Mouse (Mus musculus): ENCODE measurements around the gene Tnrc6b.
"Not testable (repeated sequence)": the region's sequence is repeated elsewhere in the genome, so short reads cannot be mapped to it uniquely, and the experiment has no call there.

The Tnrc6b gene

GRCm38 (mm10) chr15:80735708-80736107 is 24.6 kb downstream of the Tnrc6b start:
- DNase-seq (ENCODE audit: low read depth, low spot score) = not testable (repeated sequence)

- no peak for DNase-seq (ENCODE audit: low read depth, low spot score)
These were observed 25.4 kb downstream of the Tnrc6b start for GRCm38 (mm10) chr15:80736553-80736952.

GRCm38 (mm10) chr15:80738244-80738643 is 27.1 kb downstream of the Tnrc6b start:
- DNase-seq (ENCODE audit: low read depth, low spot score) = no peak

GRCm38 (mm10) chr15:80739972-80740371 is 28.9 kb downstream of the Tnrc6b start:
- DNase-seq (ENCODE audit: low read depth, low spot score) = no peak

- no peak for DNase-seq (ENCODE audit: low read depth, low spot score)
These were observed 30.7 kb downstream of the Tnrc6b start for GRCm38 (mm10) chr15:80741836-80742235.

GRCm38 (mm10) chr15:80742991-80743474 is 31.9 kb downstream of the Tnrc6b start:
- DNase-seq (ENCODE audit: low read depth, low spot score) = no peak

- DNase-seq (ENCODE audit: low read depth, low spot score) = no peak
These were observed 32.5 kb downstream of the Tnrc6b start for GRCm38 (mm10) chr15:80743606-80744005.

GRCm38 (mm10) chr15:80744667-80745422 is 33.7 kb downstream of the Tnrc6b start:
- no peak for DNase-seq (ENCODE audit: low read depth, low spot score)

GRCm38 (mm10) chr15:80748979-80749378 is 37.9 kb downstream of the Tnrc6b start:
- DNase-seq (ENCODE audit: low read depth, low spot score) = no peak

GRCm38 (mm10) chr15:80753351-80753750 is 42.2 kb downstream of the Tnrc6b start:
- no peak for DNase-seq (ENCODE audit: low read depth, low spot score)

GRCm38 (mm10) chr15:80754103-80754502 is 43.0 kb downstream of the Tnrc6b start:
- no peak for DNase-seq (ENCODE audit: low read depth, low spot score)

- DNase-seq (ENCODE audit: low read depth, low spot score) = peak; percentile 60
These were observed 48.3 kb downstream of the Tnrc6b start for GRCm38 (mm10) chr15:80759451-80759850.

GRCm38 (mm10) chr15:80760504-80760903 is 49.4 kb downstream of the Tnrc6b start:
- DNase-seq (ENCODE audit: low read depth, low spot score) = no peak

- DNase-seq (ENCODE audit: low read depth, low spot score) = no peak
These were observed 49.8 kb downstream of the Tnrc6b start for GRCm38 (mm10) chr15:80760935-80761334.

GRCm38 (mm10) chr15:80762621-80763020 is 51.5 kb downstream of the Tnrc6b start:
- no peak for DNase-seq (ENCODE audit: low read depth, low spot score)

- DNase-seq (ENCODE audit: low read depth, low spot score) = no peak
These were observed 53.6 kb downstream of the Tnrc6b start for GRCm38 (mm10) chr15:80764666-80765065.

- DNase-seq (ENCODE audit: low read depth, low spot score) = peak; percentile 95
These were observed 54.3 kb downstream of the Tnrc6b start for GRCm38 (mm10) chr15:80765381-80765780.

- DNase-seq (ENCODE audit: low read depth, low spot score) = no peak
These were observed 57.1 kb downstream of the Tnrc6b start for GRCm38 (mm10) chr15:80768216-80768615.

- DNase-seq (ENCODE audit: low read depth, low spot score) = no peak
These were observed 60.9 kb downstream of the Tnrc6b start for GRCm38 (mm10) chr15:80771926-80772441.

GRCm38 (mm10) chr15:80774666-80775065 is 63.6 kb downstream of the Tnrc6b start:
- DNase-seq (ENCODE audit: low read depth, low spot score) = no peak

GRCm38 (mm10) chr15:80779006-80779405 is 67.9 kb downstream of the Tnrc6b start:
- DNase-seq (ENCODE audit: low read depth, low spot score) = no peak

GRCm38 (mm10) chr15:80780154-80780751 is 69.1 kb downstream of the Tnrc6b start:
- no peak for DNase-seq (ENCODE audit: low read depth, low spot score)
